Mouse (Mus musculus) thymus, postnatal 4 days (tissue): ENCODE results near the gene Qpct.
A peak's percentile ranks its signal among the peaks of the same experiment; 100 is the strongest.

ENCODE experiments used
- DNase-seq: peaks from one replicate; pipeline ENCODE4 v3.0.0; 2021

The Qpct gene

DNA sequence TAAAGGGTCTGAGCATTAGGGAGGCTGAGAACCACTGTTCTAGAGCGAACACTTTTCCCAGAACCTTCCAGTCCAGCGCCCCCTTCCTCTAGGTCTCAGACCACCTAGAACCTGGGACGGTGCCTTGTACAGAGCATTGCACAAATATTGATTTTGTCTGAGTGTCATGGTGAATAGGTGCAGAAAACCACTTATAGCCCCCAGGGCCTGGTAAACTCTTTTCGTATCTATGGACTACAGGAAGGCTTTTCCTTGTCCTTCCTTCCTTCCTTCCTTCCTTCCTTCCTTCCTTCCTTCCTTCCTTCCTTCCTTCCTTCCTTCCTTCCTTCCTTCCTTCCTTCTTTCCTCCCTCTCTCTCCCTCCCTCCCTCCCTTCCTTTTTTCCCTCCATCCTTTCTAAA is at the start of gene Qpct:
TSS of gene Qpct (plus strand) at position 301 of the 400 bp plus-strand sequence.
- no peak for DNase-seq

DNA sequence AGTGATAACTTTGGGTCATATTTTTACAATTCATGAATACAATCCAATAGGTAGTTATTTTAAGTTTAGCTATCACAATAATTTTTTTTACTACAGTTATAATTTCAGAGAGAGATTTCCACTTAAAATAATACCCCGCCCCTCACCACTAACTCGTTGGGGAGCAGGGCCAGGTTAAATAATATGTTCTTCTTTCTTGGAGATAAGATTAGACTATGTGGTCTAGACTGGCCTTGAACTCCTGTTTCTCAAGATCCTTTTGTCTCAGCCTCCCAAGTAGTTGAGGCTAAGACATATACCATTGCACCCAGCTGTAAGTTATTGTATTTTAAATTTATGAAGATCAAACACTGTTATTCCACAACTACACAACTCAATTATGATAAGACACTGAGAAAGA is 38.1 kb upstream of the Qpct start:
- no peak for DNase-seq

DNA sequence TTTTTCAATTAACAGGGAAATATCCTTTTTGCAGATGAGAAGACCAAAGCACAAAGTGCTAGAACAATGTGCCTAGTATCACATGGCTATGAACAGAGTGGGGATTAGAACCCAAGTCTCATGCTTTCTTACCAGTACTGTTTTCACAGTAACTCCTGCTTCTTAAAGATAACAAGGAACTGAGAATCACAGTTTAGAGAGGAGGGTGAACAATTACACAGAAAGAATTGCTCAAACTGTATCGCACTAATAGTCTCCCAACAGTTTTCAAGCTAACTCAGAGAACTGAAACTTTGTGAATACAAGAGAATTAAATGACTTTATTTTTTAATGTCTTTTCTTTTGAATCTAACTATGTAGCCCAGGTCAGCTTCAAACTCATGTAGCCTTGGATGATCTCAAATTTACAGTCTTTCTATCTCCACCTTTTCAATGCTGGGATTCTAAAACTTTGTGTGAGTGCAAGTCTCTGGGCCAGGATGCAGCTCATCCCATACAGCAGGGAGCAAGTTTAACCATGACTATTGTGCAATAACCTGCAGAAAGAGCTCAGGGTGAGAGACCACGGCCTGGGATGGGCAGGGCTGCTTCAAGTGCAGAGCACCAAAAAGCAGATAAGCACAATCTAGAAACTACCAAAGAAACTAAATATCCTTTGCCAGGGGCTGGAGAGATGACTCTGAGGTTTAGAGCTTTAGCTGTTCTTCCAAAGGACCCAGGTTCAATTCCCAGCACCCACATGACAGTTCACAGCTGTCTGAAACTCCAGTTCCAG is 36.6 kb upstream of the Qpct start:
- DNase-seq, result no peak

DNA sequence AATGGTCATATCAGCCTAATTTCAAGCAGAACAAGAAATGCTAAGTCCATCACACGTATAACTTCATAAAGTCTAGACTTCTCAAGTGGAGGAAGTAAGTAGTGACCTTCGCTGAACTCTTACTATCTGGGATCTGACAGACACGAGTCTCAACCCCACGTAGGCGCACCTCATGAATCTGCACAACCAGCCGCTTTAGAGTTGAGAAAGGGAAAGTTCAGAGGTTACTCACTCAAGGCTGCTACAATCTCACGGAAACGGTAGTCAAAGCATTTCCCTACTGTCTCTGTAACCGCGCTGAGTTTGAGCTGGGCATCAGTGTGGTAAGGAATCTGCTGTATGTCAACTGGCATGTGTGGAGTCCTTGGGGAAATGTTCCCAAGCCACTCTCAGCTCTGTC is 35.9 kb upstream of the Qpct start:
- no peak for DNase-seq

DNA sequence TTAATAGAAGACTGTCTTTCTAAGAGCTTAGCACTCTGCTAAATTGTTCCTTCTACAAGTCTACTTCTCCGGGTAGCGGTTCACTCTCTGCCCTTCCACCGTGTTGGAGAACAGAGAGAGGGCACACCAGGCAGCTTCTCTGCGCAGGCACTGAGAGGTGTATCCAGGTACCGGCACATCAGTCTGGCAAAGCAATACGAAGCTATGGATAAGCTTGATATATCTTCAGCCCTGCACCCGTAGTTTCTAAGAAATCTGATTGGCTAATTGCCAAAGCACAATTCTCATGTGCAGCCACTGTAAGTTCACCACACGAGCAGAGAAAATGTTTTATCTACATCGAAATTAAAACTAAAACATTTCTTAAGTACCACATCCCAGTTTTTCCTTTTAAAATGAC is 33.3 kb upstream of the Qpct start:
- no peak for DNase-seq

DNA sequence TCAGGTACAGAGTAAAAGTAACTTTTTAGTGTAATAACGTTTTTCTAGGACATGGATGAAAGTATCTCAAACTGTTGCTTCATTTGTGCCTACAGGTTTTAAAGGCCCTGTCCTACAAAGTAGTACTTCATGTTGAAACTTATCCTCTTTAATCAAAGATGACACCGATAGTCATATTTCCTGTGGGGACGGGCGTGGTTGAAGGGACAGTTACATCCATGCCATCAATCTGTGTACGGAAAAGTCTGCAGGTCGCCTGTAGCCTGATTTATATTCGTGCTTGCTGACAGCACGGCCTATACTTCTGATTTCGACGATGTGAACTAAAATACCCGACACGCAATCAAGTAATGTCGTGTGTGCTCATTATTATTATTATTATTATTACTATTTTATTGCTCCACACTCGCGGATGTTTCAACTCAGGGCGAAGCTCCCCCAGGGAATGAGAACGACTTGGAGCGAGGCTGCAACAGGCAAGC is 31.9 kb upstream of the Qpct start:
- peak; percentile 16 for DNase-seq

DNA sequence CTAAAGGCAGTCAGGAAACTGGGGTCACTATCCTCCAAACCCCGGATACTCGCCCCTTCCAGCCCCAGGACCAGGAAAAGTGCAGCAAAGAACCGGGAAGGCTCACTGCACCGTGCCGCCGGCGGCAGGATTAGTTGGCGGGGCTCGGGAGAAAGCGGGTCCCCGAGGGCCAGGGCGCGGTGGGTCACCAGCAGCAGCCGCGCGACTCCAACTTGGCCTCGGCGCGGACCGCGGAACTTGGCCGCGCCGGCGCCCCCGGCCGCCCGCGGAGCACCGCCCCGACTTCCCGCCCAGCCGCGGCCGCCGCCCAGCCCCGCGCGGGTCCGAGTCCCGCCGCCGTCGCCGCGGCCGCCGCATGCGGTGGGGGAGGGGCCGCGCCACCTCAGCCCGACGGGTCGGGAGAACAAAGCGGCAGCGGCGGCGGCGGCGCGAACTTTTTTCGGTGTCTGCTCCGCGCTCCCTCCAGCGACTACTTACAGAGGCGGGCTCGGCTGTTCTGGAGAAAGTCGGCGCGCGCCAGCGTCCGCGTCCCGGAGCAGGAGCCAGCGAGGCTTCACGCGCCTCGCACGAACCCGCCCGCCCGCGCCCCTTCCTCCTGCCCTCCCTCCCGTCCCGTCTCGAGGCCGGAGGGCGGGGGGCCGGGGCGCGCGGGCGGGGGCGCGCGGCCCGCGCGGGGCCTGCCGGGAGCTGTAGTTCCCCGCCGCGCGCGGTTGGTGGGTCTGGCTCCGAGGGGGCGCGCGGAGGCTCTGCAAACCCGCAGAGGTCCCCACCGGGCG is 31.3 kb upstream of the Qpct start, which contains the start of gene Prkd3:
TSS of gene Prkd3 (minus strand) at position 609 of the 776 bp plus-strand sequence.
- DNase-seq, result peak; percentile 89

DNA sequence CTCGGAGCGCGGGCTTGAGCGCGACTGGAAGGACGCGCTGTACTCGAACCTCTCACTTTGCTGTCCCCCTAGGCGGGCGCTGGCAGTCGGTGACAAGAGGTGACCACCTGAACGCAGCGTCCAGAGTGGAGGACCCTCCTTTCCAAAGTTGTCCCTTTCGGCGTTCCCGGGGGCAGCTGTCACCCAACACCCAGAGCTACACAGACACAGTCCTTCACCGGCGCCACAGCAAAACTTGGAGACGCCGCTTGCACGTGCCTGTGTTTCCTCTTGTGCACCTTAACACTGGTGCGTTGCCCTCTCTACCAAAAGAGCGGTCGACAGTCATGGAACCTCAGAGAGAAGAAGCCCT is 30.7 kb upstream of the Qpct start:
- no peak for DNase-seq

DNA sequence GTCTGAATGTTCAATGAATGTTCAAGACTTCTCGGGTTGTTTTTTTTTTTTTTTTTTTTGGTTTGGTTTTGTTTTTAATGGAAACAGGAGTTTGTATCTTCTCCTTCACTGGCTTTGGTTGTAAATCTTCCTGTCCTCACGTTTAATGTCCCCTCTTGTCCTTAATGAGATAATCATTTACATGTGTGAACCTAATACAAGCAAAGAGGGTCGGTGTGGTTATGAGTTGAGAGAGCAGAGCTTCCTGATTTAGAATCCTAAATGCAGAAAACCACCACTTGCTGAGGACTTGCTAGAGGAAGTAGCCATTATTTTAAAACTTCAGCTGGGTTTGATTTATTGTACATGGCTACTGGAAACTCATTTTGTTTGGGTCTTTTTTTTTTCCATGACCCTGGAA is 29.0 kb upstream of the Qpct start:
- DNase-seq, result no peak

DNA sequence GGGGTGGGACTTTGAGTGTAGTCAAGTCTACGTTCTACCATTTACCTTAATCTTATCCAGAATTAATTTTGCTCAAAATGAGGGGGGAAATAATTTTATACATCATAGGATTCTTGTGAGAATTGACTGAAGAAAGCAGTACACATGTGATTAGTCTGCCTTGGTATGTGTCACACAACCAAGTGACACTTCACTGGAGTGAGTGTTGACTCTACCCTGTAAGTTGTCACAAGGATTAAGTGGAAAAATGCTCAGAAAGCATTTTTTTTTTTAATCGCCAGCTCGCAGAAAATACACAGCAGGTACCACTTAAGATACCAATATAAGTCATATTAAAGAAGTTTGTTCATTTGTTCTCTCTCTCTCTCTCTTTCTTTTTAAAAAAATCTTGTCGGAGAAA is 27.2 kb upstream of the Qpct start:
- DNase-seq, result no peak

DNA sequence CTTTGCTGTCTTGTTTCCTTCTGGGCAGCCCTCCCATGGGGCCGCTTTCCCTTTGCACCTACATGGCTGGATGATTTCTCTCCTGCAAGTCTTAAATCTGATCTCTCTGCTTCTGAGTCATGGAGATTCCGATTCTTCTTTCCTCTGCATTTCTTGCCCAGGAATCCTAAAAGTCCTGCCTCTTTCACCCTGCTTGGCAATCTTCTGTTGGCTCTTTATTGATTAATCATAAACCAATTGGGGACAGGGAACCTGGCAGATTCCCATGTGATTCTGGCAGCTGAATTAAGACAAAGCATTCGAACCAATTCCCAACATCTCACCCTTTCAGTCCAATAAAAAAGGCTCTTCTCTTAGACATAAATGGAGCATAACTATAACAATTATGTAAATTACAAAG is 22.5 kb upstream of the Qpct start:
- DNase-seq, result no peak

DNA sequence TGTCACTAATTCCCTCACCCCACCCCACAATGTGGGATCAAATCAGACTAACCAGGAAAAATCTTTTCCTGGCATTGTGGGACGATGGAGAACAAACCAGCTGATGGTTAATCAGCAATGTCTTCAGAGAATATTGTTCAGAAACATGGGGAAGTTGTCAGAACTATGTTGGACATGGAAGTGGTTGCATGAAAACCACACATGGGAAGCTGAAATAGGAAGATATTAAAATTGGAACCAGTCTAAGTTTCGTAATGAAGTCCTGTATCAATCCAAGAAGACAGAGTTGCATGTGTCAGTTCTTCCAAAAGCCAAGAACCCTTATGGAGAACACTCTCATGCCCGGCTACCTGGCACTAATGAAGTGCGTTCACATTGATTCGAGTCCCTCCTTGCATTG is 20.1 kb upstream of the Qpct start:
- no peak for DNase-seq

DNA sequence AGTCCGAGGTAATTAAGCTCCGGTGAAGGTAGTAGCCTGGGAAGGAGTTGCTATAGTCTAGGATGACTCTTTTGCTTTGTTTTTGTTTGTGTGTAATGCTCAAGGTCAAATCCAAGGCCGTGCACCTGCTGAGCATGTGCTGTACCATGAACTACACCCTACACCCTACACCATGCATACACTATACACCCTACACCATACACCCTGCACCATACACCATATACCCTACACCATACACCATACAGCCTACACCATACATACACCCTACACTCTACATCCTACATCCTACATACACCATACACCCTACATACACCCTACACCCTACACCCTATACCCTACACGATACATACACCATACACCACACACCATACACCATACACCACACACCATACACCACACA is 18.9 kb upstream of the Qpct start:
- no peak for DNase-seq

DNA sequence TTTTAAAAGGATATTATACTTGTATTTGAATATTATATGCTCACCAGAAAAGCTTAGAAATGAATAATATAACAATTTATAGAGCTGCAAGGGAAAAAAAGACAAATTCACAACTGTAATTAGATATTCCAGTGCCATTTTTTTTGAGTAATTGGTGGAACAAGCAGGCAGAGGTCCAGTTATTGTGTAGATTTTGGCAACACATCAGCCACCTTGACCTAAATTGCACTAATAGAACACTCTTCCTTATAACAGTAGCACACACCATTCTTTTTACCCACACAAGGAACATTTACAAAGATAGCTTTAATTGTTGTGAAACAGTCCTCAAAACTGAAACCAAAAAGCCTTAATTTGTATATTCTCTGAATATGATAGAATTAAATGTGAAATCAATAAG is 12.0 kb upstream of the Qpct start:
- no peak for DNase-seq

DNA sequence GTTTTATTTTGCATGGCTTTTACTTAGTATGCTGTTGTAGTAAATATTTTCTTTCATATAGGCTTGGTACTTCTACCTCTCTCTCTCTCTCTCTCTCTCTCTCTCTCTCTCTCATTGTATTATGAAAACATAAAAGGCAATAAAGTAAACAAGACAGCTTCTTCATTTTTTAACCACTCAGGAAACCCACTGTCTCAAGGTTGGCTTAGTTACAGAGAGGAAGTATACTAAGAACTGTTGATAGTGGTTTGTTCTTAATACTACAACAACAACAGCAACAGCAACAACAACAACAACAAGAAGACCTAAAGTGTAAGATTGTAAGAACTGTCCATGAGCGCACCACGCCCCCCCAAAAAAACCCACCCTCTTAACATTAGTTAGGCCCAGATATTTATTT is 8.0 kb upstream of the Qpct start:
- DNase-seq, result no peak

DNA sequence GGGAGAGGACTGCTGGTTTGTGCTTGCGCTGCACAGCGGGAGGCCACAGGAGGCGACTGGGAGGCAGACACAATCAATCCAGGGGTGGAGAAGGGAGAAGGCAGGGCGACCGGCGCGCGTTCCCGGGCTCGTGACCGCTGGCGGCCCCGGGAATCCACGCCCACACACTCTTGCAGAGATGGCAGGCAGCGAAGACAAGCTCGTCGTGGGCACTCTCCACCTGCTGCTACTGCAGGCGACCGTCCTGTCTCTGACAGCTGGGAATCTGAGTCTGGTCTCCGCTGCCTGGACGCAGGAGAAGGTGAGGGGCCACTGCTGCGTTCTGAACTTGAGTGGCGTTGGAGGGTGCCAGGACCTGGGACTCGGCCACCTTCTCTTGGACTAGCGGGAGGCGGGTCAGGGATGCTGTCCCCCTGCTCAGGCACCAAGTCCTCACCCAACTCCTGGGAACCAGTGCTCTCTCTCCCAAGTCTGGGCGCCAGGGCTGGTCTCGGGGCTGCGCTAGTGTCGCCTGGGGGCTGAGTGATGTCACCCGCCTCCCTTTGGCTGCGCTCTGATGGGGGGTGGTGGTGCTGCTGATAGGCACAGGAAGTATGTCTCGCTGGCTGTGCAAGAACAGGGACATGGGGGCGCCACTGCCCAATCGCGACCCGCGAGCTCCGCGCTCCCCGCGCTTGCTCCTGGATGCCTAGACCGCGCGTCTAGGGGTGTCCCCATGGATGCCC is 544 bp downstream of the Qpct start:
- peak; percentile 76 for DNase-seq

DNA sequence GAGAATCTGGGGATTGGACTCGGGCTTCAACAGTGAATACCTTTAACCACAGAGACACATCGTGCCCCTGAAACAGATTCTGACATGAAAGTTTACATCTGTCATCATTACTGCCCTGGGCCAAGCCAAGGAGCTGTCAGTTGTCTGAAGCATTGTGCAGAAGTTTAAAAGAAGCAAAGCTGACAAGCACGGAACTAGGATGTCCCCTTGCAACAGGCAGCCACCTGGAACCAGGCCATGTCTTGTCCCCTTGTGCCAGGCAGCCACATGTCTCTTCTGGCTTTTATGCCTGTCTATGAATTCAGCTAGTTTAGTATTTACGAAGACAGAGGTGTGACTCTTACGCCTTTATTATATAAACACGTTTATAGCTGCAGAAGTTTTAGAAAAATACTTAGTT is 6.6 kb downstream of the Qpct start:
- no peak for DNase-seq

DNA sequence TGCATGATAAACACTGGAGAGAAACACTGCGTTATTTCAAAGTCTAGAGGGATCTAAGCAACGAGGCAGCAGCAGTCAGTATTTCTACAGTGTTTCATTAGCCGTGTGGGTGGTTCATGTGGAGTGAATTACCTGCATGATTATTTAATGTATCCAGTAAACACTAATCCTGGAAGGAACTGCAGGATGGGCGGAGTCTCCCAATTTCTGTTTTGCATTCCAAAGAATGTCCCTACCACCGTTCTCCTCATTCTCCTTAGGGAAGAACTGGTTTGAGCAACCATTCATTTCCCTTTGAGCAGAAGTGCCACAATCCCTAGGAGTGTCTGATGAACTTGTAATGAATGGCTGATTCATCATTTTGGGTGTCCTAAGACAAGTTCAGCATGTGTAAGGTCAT is 8.5 kb downstream of the Qpct start:
- DNase-seq, result no peak

DNA sequence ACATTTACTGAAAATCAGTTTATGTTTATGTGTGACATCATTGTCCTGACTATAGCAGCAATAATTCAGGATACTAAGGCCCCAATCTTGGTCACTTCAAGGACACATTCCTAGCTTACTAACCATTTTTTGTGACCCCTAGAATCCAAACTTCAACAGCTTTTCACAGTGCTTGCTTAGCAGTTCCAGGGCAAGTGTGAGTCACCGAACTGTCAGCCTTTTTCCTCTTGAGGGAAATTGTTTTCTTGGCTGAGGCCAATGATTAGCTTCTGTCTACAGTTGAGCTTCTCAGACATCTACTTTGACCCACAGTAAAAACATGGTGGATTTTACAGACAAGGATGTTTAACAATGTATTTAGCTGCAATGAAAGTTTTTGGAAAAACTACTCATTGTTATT is 12.5 kb downstream of the Qpct start:
- DNase-seq, result no peak

DNA sequence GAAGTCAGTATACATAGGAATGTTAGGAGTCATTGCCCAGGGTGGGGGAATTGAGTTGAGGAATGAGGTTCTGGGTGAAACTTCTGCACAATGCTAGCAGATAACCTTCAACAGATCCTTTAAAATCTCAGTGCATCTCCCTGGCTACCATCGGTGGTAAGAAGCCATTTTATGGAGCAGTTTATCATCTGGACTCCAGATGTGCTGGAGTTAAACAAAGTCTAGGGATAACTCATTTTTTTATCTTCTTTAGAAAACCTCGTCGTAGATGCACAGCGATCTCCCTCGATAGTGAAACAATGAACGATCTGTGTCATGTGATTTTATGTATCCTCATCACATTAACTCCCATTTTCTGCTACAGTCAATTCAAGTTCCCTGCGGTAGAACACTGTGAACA is 16.9 kb downstream of the Qpct start:
- no peak for DNase-seq

DNA sequence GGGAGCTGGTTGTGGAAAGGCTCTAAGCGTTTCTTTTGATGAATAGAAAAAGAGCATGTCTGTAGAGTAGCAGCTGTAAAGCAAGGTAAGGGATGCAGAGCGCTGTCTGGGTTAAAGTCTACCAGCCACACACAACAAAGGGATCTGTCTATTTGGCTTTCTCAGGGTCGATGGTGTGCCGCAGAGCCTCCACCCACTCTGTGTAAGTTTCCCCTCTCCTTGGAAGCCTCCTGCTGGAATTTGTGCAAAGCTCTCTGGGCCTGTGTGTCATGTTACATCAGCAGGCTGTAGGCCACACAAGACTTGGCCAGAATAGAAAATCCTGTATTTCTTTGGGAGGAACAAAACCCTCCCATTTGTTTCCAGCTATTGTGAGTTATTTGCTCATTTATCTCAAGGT is 17.3 kb downstream of the Qpct start:
- DNase-seq, result no peak

DNA sequence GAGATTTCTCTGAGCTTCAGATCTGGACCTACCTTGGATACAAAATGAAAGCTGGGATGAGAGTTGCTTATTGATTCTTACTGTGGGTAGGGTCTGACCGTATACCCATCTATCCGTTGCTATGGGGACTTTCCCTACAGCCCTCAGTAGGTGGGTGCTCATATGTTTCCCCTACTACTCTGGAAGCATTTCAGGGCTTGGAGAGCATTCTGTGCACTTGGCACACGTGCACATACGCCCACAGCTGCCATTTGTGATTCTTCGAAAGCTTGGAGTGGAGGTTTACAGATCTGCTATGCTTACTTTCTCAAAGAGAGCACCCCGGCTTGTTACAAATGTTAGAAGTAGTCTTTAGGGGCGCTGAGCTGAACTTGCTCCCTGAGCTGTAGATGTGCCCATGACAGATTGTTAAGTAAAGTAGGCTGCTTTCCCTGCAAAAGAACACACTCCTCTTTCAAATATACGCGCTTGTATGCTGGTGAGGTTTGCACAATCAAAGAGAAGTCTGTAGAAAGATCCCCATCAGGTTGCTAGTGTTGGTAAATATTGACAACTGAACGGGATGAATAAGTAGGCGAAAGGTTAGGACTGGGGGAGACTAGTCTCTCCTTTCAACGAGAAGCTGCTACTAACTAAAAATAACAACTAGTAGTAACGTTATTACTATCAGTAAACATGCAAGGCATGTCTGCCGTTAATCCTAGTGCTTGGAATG is 18.2 kb downstream of the Qpct start:
- DNase-seq, result no peak

DNA sequence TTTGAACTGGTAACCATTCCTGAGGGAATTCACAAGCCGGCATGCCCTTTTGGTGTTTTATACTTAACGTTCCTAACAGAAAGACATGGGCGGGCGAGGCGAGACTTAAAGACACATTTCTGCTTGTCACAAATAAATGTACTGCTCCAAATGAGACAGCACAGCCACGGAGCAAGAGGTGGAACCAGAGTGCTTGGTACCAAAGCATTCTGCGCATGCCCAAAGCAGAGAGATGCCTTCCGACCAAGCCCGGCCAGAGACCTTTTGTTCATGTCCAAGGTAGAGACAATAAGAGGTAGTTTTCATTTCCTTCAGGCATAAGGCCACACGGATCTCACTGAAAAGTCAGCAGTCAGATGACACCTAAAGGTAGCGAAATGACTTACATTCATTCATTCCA is 20.2 kb downstream of the Qpct start:
- DNase-seq, result no peak
